Mouse (Mus musculus) inflammation-experienced regulatory T-cells (primary cell): Measurements from ENCODE around the gene Gabarap. TPM values are rescaled to one million over a fixed set of nuclear protein-coding genes. Genes with fewer than 3 reads are reported as not detected.

Experiments used
- polyA plus RNA-seq, 2 experiments: library from polyadenylated mRNA; unstranded; fragments of 100-300 nt; shearing (Covaris generic); gene quantifications; one replicate each; pipeline ENCODE4 v1.2.1; 2017

Gabarap gene
- polyA plus RNA-seq, result 100 to 1,000 TPM; 391 to 427 TPM

DNA sequence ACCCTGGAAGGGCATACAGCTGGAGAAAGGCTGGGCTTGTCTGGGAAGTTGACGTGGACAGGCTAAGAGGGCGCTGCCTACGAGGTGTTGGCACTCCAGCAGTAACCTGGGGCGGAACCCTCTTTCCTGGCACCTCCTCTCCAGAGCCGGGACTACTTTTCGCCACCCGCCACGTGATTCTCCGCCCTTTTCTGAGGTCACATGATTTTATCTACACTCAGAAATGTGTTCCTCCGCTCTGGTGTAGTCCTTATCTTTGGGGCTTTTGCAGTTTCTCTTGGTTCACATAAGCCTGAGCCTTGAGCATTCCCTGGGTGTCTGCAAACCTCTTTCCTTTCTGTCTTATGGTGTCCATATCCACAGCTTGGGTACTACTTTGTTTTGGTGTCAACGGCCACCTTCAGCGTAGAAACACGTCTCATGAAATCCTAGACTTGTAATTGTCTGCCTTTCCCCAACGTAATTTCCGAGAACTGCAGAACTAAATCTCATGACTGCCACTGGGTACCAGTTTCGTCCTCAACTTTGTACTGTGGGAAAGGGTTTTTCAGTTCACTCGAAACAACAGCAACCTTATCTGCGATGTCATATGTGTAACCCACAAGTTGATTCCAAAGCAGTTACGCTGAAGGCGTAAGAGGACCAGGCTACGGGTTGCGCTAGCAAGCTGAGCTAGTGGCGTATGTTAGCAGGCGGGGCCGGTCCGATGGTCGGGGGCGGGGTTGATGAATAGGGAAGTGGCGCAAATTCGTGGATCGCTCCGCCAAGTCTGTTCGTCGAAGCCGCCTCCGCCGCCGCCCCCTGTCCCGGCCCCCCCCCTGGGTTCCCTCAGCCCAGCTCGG, at the start of gene Gabarap:
Gene Gabarap, plus strand, starts transcription at position 294 of the 842 bp plus-strand sequence.

DNA sequence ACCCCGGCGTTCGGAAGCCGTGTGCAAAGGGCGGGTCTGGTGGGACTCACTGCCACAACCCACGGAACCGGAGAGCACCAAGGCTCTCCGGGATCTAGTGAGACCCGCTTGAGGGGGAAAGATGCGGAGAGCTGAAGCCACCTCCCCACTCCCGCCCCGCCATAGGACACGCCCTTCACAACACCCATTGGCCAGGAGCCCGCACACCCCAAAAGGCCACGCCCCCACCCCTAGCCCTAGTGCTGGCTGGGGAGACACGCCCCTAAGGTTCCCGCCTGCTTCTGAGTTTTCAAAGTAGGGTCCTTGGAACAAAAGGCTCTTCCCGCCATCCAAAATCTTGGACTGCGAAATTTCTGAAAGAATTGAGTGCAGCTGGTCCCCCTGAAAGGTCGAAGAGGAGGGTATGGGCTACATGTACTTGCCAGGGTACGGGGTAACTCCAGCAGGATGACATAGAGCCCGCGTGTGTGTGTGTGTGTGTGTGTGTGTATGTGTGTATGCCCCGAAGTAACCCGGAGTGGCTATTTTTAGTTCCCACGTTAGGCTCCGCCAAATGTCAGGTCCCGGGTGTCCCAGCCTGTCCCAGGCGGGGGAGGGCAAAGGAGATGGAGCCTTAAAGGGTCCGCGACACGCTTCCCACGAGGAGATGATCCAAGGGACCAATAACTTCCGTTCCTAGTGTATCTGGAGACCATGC, 42.7 kb upstream of the Gabarap start, which contains the start of gene Slc2a4:
Gene Slc2a4, minus strand, starts transcription at position 123 of the 697 bp plus-strand sequence.

DNA sequence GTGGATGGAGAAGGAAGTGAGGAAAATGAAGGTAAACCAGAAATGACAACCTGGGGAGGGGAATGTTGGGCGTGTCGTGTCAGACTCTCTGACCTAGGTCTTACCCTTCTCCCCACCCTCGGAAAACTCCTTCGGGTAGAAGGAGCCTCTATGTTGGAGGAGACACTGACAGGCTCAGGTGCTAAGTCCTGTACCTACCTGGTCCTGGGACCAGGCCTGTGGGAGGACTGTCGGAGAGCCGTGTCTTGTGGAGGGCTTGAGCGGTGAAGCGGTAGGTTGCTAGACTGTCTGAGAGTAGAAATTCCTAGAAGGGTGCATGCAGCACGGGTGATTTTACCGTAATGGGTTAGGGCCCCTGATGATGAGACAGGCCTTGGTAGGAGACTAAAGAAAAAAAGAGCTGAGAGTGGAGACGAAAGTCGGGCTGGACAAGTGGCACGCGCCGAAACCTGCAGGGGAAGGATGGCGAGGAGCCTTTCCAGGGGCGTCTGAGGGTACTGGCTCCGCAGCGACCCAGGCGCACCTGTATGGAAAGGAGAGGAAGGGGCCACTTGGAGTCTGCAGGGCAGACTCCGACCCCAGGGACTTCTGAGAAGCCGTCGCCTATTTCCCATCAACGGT, 26.2 kb upstream of the Gabarap start, which contains the start of gene Cldn7:
Gene Cldn7, plus strand, starts transcription at position 130 of the 621 bp plus-strand sequence.

DNA sequence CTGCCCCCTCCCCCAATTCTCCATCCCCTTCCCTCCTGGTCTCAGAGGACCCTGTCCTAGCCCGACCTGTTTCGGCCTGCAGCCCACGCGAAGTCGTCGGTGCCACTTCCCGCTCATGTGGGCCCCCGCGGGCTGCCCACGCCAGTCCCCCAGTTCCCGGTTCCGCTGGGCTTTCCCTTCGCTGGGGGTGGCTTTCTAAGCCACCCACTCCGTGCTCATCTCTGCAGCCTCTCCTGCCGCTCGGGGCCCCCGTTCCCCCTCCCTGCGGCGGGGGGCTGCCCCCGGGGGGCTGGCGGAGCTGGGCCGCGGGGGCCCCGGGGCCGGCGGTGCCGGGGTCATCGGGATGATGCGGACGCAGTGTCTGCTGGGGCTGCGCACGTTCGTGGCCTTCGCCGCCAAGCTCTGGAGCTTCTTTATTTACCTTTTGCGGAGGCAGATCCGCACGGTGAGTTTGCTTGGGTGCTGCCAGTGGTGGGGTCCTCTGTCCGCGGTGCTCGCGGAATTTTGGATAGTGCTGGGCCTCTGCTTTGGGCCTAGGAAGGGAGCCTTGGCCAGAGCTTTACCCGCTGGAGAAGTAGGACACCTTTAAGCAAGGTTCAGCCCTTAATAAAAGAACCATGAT, 9.7 kb upstream of the Gabarap start, which contains the start of gene Ctdnep1:
Gene Ctdnep1, plus strand, starts transcription at position 16 of the 622 bp plus-strand sequence.

DNA sequence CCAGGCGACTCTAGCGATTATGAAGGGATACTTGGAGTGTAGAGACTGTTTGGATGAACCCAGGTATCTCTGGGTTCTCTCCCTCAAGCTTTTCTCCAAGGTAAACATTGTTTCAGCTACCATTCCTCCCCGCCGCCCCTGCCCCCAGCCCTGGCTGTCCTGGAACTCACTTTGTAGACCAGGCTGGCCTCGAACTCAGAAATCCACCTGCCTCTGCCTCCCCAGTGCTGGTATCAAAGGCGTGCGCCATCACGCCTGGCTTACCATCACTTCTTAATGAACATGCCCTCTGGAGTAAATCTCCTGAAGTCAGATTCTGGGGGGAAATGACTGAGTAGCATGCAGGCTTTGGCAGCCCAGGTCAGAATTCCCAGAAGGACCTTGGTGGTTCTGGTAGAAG, 8.7 kb upstream of the Gabarap start, which contains the start of gene Elp5:
Gene Elp5, minus strand, starts transcription at position 293 of the 400 bp plus-strand sequence.

DNA sequence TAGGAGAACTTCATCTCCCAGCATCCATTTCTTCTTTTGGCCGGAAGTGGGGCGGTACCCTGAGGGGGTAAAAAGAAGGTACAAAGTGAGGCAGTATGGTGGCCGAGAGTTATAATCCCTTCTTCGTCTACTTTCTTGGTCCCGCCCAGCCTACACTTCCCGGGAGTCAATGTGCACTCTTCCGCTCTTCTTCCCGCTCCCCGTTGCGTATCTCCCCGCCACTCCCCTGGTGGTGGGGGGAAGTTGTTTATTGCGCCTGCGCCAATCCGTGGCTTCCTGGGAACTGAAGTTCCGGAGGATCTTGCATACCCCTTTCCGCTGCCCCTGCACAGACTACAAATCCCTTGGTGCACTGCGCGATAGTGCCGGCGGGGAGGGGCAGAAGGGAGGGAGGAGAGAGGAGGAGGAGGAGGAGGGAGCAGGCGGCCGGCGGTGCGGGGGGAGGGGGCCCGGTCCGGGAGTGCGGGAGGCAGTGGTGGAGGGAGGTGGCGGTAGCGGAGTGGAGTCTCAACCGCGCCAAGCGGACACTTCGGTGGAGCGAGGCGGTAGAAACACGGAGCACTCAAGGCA, 4.5 kb downstream of the Gabarap start, which contains the start of gene Phf23:
Gene Phf23, plus strand, starts transcription at position 387 of the 570 bp plus-strand sequence.

DNA sequence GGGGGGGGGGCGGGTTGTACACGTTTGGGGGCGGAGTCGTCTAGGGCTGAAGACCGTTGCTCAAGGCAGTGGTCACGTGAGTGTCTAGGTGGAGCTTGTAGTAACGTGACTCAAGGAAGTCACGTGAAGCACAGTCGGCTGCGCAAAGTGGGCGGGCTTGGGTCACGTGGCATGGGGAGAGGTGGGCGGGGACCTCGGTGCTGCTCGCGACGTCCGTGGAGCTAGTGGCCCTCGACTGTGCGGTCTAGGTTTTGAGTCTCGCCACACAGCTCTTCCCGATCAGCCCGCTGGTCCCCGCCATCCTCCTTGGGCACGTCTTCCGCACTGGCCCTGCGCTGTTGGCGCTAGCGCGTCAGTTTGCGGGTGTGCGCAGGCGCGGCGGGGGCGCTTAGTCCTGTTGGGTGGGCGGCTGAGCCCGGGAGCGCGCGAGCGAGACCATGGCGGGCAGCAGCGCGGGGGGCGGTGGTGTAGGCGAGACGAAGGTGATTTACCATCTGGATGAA, 9.5 kb downstream of the Gabarap start, which contains the start of gene Dvl2:
Gene Dvl2, plus strand, starts transcription at position 200 of the 503 bp plus-strand sequence.

DNA sequence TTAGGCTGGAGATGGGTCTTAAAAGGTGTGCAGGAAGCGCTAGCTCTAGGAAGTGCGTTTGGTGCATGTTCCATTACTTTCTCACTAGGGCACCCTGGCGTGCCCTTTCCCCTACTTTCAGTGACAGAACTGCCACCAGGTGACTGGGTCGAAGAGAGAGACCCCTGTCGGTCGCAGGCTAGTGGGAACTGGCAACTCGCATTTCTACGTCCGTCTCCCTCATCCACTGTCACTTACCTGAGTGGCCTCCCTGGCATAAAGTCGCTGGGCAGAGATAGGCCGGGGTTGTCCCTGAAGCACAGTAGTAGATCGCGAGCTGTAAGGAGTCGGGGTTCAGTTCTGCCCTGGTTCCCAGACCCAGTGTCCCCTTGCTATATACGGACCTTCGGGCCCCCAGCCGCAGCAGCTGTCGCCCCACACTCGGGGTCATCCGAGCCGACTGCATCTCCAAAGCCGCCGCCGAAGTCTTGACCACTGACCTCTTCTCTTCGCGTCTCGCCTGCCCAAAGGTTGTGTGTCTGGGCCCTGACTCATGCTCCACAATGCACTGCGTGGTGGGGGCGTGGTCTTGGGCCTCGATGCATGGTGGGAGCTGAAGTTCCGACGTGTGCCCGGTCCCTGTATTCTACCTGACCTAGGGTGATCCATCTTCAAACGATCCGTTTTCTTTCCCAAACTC, 24.1 kb downstream of the Gabarap start, which contains the start of gene Acadvl:
Gene Acadvl, minus strand, starts transcription at position 532 of the 679 bp plus-strand sequence.

DNA sequence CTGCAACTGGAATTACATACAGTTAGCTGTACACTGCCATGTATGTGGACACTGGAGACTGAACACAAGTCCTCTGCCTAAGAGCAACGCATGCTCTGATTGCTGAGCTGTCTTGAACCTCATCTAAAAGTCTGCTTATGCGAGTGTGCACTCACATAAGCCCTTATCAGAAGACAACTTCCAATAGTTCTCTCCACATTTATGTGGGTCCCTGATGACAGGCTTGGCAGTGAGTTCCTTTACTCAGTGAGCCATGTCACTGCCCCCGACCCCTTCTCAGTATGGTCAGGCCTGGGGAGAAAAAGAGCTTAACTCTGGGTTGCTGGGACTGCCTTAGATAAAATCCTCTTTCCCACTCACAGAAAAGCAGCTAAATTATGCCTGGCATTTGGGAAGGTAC, 25.7 kb downstream of the Gabarap start, which contains the start of gene Dlg4:
Gene Dlg4, plus strand, starts transcription at position 274 of the 400 bp plus-strand sequence.

Other genes with a start within 250 kb of the Gabarap start
- 10 to 100 TPM; 43.7 to 44.7 TPM for gene Polr2a, start 232.5 kb upstream of the Gabarap start, polyA plus RNA-seq
- 1 to 10 TPM in 1 of 2 experiments, under 1 TPM in 1; 0.29 to 1.3 TPM for gene Slc35g3, start 229.2 kb upstream of the Gabarap start, polyA plus RNA-seq
- 1 to 10 TPM; 3.8 to 5.3 TPM for gene Zbtb4, start 225.2 kb upstream of the Gabarap start, polyA plus RNA-seq
- 1 to 10 TPM in 1 of 2 experiments, under 1 TPM in 1; 0.13 to 4.3 TPM for gene Chrnb1, start 195.2 kb upstream of the Gabarap start, polyA plus RNA-seq
- gene Fgf11, start 189.3 kb upstream of the Gabarap start, polyA plus RNA-seq, result not detected
- gene Tmem102, start 185.5 kb upstream of the Gabarap start, polyA plus RNA-seq, result not detected
- gene Gm39566, start 175.8 kb upstream of the Gabarap start, polyA plus RNA-seq, result under 1 TPM in 1 of 2 experiments, not detected in 1; 0.39 TPM
- not detected for gene Spem2, start 172.7 kb upstream of the Gabarap start, polyA plus RNA-seq
- 1 to 10 TPM in 1 of 2 experiments, not detected in 1; 2.1 TPM for gene Spem1, start 169.0 kb upstream of the Gabarap start, polyA plus RNA-seq
- under 1 TPM; 0.26 to 0.83 TPM for gene Nlgn2, start 153.4 kb upstream of the Gabarap start, polyA plus RNA-seq
- 10 to 100 TPM; 64.6 to 89.9 TPM for gene Tmem256, start 152.6 kb upstream of the Gabarap start, polyA plus RNA-seq
- 10 to 100 TPM; 15.4 to 18.5 TPM for gene Plscr3, start 144.8 kb upstream of the Gabarap start, polyA plus RNA-seq
- under 1 TPM; 0.08 to 0.72 TPM for gene Tnk1, start 132.4 kb upstream of the Gabarap start, polyA plus RNA-seq
- gene Tmem95, start 113.1 kb upstream of the Gabarap start, polyA plus RNA-seq, result under 1 TPM in 1 of 2 experiments, not detected in 1; 0.93 TPM
- 1 to 10 TPM; 1.3 TPM for gene Kctd11, start 109.7 kb upstream of the Gabarap start, polyA plus RNA-seq
- 100 to 1,000 TPM; 503 to 589 TPM for gene Acap1, start 95.6 kb upstream of the Gabarap start, polyA plus RNA-seq
- 1 to 10 TPM; 3.6 to 4.8 TPM for gene 2810408A11Rik, start 90.2 kb upstream of the Gabarap start, polyA plus RNA-seq
- 10 to 100 TPM in 1 of 2 experiments, 1 to 10 TPM in 1; 6.4 to 11.6 TPM for gene Neurl4, start 90.1 kb upstream of the Gabarap start, polyA plus RNA-seq
- gene Gps2, start 77.3 kb upstream of the Gabarap start, polyA plus RNA-seq, result 100 to 1,000 TPM; 175 to 265 TPM
- 1,000 to 10,000 TPM; 1,144 to 1,177 TPM for gene Eif5a, start 69.2 kb upstream of the Gabarap start, polyA plus RNA-seq
- gene Ybx2, start 55.3 kb upstream of the Gabarap start, polyA plus RNA-seq, result not detected
- 1 to 10 TPM in 1 of 2 experiments, not detected in 1; 1.5 TPM for gene Slc2a4, start 43.0 kb upstream of the Gabarap start, polyA plus RNA-seq
- gene Cldn7, start 26.4 kb upstream of the Gabarap start, polyA plus RNA-seq, result 1 to 10 TPM in 1 of 2 experiments, under 1 TPM in 1; 0.81 to 1.2 TPM
- gene Ctdnep1, start 10.0 kb upstream of the Gabarap start, polyA plus RNA-seq, result 10 to 100 TPM; 39.1 to 74.9 TPM
- gene Elp5, start 8.6 kb upstream of the Gabarap start, polyA plus RNA-seq, result 10 to 100 TPM; 63.7 to 67.7 TPM
- 10 to 100 TPM; 85.5 to 94.7 TPM for gene Phf23, start 4.6 kb downstream of the Gabarap start, polyA plus RNA-seq
- gene Dvl2, start 9.5 kb downstream of the Gabarap start, polyA plus RNA-seq, result 10 to 100 TPM; 26.6 to 46.3 TPM
- 100 to 1,000 TPM in 1 of 2 experiments, 10 to 100 TPM in 1; 97.3 to 113 TPM for gene Acadvl, start 24.3 kb downstream of the Gabarap start, polyA plus RNA-seq
- gene Dlg4, start 25.8 kb downstream of the Gabarap start, polyA plus RNA-seq, result 10 to 100 TPM in 1 of 2 experiments, 1 to 10 TPM in 1; 9.1 to 10.5 TPM
- not detected for gene Asgr1, start 62.9 kb downstream of the Gabarap start, polyA plus RNA-seq
- not detected for gene Asgr2, start 101.5 kb downstream of the Gabarap start, polyA plus RNA-seq
- gene Mgl2, start 139.2 kb downstream of the Gabarap start, polyA plus RNA-seq, result under 1 TPM in 1 of 2 experiments, not detected in 1; 0.23 TPM
- 1 to 10 TPM in 1 of 2 experiments, not detected in 1; 1.6 TPM for gene Clec10a, start 165.1 kb downstream of the Gabarap start, polyA plus RNA-seq
- gene Slc16a11, start 221.6 kb downstream of the Gabarap start, polyA plus RNA-seq, result 1 to 10 TPM in 1 of 2 experiments, under 1 TPM in 1; 0.88 to 1.1 TPM
- gene Slc16a13, start 229.9 kb downstream of the Gabarap start, polyA plus RNA-seq, result 1 to 10 TPM; 3.3 to 4.7 TPM
- not detected for gene Bcl6b, start 238.7 kb downstream of the Gabarap start, polyA plus RNA-seq
- 100 to 1,000 TPM; 154 to 165 TPM for gene 0610010K14Rik, start 246.8 kb downstream of the Gabarap start, polyA plus RNA-seq
- gene Gm21988, start 248.7 kb downstream of the Gabarap start, polyA plus RNA-seq, result 10 to 100 TPM in 1 of 2 experiments, 1 to 10 TPM in 1; 5.8 to 10.3 TPM
- 100 to 1,000 TPM; 257 to 279 TPM for gene Rnasek, start 248.7 kb downstream of the Gabarap start, polyA plus RNA-seq